Mouse (Mus musculus): Measurements from ENCODE around the gene Tspear.
A peak's percentile ranks its signal among the peaks of the same experiment; 100 is the strongest.
"Not testable (repeated sequence)": the region's sequence is repeated elsewhere in the genome, so short reads cannot be mapped to it uniquely, and the experiment has no call there.

Tspear gene

GRCm38 (mm10) chr10:77685895-77686664 is at the start of gene Tspear:
TSS of gene Tspear (plus strand) at chr10:77686569.
- no peak for DNase-seq

DNA sequence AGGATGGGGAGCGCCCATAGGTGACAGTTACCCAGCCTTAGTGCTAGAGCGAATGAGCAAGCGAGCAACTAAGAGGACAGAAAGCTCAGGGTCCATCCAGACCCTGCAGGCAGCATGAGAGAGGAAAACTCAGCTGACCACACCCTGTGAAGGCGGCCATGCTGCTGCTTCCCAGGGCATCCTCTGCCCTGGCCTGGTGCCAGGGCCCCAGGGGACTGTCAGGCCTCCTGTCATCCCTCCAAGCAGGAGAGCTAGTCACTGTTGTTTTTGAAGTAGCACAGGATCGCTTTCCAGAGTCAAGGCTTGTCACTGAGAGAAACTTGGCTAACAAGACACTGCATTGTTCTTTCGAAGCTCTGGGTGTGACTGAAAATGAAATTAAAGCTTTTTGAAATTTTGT is 47.4 kb upstream of the Tspear start:
- DNase-seq = peak in 1 of 2 experiments; percentile 35

DNA sequence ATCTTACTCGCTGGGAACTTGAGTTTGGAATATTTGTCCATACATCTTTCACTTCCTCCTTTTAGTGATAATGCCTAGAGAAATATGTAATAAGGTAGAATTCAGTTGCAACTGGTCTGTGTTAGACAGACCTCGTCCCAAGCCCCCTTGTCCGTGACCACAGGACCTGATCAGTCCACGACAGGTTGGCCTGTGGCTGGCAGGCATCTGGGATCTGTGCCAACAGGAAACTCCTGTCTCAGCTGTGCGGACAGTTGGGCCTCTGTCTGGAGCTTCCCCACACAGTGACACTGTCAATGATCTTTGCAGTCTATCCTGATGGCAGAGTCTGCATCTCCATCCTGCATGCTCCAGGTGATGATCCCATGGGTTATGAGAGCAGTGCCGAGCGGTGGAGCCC is 43.2 kb upstream of the Tspear start:
- DNase-seq = no peak

- no peak for DNase-seq
Measured at GRCm38 (mm10) chr10:77645571-77645970, 40.8 kb upstream of the Tspear start.

- no peak for DNase-seq
Measured at GRCm38 (mm10) chr10:77647461-77647860, 38.9 kb upstream of the Tspear start.

GRCm38 (mm10) chr10:77647901-77648300 is 38.5 kb upstream of the Tspear start:
- DNase-seq = no peak

DNA sequence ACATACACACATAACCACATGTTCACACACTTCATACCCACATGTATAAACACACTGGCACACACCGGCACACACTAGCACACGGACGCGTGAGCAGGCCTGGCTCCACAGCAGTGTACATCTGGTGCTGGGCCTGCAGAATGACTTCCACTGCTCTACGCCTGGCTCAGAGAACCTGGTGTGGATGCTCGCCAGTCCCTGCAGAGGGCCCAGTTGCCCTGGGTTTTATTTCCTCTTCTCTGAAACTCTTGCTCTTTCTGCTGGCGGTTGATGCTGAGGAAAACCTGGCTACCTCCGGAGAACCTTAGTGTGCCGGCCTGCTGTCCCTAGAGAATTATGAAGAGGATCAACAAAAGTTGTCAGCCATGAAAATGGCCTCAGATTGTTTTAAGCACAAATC is 34.3 kb upstream of the Tspear start:
- no peak for DNase-seq

DNA sequence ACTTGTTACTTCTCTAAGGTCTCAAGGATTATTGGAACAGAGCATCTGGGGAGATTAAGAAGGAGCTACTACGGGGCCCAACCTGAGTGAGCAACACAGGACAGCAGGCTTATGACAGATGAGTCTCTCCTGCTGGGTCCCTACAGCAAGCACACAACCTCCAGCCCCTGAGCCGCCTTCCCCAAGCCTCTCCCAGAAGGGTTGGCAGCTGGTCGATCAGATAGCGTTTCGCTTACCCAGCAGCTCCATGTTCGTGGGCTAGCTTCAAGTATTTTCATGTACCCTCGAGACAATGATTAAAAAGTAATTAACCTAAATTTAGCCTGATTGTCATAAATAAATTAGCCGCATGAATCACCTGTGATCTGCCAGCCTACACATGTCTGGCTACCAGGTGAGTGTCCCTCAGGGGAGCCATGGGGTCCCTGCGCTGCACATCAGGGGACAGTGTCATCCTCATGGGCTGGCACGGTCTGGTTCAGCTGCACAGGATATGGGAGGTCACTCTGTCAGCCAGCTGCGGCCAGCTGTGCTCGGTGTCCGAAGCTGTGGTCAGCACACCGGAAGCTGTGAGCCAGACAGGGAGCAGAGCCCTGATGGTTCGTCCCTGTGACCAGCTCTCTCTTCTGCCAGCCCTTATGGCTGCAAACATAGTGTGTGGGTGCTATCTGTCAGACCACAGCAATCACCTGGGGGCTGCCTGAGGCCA is 27.9 kb upstream of the Tspear start:
- DNase-seq = peak; percentile 24 to 42

DNA sequence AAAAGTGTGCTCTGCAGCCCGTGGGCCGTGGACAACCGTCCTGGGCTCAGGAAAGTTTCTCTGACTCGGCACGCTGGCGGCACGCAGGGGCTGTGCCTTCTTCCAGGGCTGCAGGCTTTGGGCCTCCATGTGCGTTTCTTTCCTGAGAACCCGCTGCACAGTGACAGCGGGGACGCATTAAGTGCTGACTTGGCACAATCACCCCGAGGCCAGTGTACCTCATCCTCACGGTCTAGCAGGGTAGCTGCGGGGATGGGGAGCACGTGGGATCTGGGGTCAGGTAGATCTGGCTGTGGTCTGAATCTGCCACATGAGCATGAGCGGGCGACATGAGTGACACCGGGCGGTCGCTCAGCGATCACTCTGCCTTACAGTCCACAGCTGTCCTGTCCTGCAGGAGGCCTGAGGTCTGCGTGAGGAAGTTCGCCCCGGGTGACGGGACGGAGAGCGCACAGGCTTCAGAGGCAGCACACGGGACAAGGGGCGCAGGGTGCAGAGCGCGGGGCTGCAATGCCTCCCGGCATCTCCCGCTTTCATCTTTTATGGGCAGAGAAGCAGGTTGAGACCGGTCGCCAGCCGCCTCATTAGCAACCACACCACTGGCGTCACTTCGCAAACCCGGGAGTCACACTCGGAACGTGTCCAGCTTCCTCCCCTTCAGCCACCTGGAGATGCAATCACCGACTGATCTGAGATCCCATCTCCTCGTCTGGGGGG is 22.3 kb upstream of the Tspear start:
- DNase-seq = no peak

DNA sequence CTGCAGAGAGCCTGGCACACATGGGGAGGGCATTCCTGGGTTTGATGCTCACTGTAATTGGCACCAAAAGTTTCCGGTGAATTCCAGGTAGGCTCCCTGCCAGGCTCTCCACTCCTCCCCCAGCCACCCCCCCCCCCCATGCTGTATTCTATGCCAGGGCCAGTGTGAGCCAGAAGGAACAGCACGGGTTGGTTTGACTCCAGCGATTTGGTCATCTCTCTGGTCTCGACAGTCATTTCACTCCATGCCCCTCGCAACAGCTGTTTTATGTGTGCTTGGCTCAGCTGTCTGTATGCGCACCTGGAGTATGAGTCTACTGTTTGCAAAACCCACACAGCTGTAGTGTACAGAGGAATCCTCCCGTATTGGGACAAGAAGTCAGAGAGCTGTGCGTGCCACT is 20.0 kb upstream of the Tspear start:
- no peak for DNase-seq

GRCm38 (mm10) chr10:77667402-77667801 is 19.0 kb upstream of the Tspear start:
- DNase-seq = no peak

DNA sequence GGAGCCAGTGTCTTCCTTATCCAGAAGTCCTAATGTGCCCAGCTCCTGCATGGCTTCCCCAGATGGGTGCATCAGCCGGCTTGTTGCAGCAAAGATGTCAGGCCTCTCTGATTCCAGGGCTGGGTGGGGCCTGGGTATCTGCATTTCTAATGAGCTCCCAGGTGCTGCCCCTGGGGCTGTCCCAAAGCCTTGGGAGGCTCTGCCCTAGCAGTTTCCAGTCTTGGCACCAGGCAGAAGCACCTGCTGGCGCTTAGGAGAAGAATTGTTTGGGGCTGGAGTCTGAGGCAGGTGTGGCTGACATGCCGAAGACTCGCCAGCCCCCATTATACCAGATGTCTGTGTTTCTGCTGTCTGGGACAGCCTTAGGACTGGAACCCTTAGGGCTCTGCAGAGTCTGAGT is 15.7 kb upstream of the Tspear start:
- no peak for DNase-seq

DNA sequence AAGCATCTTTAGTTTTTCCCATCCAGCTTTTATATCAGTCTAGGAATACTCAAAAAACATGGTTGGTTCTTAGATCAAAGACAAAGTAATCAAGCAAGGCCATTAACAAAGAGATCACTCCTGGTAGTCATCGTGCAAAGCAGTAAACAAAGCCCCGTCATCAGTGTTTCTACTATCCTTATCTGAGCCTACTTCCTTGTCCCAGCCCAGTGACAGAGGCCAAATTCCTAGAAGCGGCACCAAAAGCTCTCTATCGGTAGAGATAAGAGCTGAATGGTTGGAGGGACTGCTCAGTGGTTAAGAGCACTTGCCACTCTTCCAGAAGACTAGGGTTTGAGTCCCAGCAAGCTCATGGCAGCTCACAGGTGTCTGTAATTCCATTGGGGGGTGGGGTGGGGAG is 14.8 kb upstream of the Tspear start:
- DNase-seq = no peak

- DNase-seq = no peak
Measured at GRCm38 (mm10) chr10:77673765-77674164, 12.6 kb upstream of the Tspear start.

- DNase-seq = no peak
Measured at GRCm38 (mm10) chr10:77677562-77677961, 8.8 kb upstream of the Tspear start.

DNA sequence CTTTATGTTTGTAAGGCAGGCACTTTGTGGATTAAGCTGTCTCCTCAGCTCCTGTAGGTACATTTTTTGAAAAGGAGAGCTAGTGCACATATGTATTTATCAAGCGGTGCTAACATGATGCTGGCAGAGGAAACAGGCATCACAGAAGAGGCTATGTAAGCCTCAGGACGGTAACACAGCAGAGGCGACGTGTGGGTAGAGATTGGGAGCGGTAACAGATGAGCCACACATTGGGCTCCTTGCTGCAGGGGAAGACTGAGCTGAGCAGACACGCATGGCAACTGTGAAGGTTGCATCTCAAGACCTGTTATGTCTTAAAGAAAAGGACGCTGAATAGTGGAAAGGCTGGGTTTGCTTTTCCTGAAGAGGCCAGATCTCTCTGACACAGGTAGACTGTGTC is 3.4 kb upstream of the Tspear start:
- no peak for DNase-seq

GRCm38 (mm10) chr10:77684181-77684580 is 2.2 kb upstream of the Tspear start:
- DNase-seq = no peak

DNA sequence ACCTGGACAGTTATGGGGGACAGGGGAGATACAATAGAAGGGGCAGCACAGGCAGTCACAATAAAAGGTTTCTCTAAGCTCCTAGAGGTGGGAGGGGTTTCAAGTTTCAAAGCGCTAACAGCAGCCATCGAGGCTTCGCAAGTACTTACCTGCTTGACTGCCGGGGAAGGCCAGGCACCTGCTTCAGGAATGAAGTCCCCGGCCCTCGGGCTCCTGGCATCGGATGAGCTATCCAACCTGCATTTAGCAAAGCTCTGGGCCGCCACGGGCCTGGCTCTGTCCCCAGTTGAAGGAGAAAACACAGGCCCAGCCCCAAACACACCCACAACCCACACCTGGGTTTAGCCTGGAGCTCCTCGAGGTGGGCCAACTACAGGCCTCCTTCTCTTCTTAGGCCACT is 652 bp downstream of the Tspear start:
- DNase-seq = no peak

DNA sequence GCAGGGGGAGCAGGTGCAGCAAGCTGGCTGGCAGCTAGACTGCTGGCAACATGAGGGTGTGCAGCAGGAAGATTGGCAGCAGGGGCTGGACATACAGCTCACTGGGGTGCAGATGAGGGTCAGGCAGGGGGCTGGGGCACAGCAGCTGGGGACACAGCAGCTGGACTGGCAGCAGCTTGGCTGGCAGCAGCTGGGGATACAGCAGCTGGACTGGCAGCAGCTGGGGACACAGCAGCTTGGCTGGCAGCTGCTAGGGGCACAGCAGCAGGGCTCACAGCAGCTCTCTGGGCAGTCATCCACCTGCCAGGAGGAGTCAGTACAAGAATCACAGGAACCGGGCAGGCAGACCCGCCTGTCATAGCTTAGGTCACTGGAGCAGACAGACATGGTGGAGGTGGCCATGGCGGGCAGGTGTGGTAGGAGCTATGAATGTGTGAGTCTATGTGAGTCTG is 4.0 kb downstream of the Tspear start, which contains the start of gene Gm19402:
Gene Gm19402, minus strand, starts transcription at position 402 of the 452 bp plus-strand sequence.
- not testable (repeated sequence) for DNase-seq

DNA sequence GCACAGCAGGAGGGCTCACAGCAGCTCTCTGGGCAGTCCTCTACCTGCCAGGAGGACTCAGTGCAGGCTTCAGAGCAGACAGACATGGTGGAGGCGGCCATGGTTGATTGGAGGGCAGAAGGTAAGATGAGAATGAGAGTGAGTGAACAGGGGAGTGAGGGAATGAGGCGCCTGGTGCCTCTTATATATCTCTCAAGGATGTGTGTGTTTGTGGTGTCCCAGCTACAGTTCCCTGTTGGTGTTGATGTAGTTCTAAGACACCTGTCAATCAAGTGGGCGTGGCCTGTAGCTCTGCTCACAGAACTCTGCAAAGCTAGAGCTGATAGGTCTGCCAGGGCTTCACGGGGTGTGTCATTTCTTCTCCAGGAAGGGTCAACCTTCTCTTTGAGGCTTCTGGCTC is 10.8 kb downstream of the Tspear start, which contains the start of gene Gm9508:
Gene Gm9508, minus strand, starts transcription at position 101 of the 400 bp plus-strand sequence.
- DNase-seq = no peak

DNA sequence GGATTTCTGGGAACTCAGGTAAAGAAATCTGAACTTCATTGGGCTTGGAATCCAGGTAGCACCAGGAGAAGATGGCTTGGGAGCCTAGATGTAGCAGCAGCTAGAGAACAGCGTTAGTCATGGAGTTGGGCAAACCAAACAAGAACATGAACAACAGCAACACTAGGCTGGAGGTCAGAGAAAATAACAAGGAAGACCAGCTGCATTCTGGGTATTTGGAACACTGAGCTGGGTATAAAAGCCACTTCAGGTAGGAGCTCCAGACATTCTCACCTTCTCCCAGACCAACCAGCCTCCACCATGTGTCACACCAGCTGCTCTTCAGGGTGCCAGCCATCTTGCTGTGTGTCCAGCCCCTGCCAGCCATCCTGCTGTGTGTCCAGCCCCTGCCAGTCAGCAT is 20.0 kb downstream of the Tspear start, which contains the start of gene Gm10272:
Gene Gm10272, plus strand, starts transcription at position 301 of the 400 bp plus-strand sequence.
- no peak for DNase-seq

DNA sequence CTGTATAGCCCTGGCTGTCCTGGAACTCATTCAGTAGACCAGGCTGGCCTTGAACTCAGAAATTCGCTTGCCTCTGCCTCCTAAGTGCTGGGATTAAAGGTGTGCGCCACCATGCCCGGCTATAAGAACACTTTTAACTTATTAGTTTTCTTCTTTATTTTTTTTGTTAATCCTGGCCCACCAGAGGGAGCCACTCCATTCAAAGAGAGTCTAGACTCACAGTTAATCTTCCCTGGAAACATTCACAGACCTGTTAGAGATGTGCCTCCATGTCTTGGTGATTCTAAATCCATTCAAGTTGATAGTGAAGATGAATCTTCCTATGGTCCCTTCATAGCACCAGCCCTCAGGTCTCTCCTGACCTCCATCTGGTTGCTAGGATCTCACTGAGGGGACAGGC is 23.5 kb downstream of the Tspear start:
- DNase-seq = no peak

- not testable (repeated sequence) for DNase-seq
Measured at GRCm38 (mm10) chr10:77711157-77711556, 24.8 kb downstream of the Tspear start, which contains the start of gene Gm10024. TSS of gene Gm10024 (plus strand) at chr10:77711457.
